9 mouse cellular contexts compared by ENCODE assay signal in the genomic region with DNA sequence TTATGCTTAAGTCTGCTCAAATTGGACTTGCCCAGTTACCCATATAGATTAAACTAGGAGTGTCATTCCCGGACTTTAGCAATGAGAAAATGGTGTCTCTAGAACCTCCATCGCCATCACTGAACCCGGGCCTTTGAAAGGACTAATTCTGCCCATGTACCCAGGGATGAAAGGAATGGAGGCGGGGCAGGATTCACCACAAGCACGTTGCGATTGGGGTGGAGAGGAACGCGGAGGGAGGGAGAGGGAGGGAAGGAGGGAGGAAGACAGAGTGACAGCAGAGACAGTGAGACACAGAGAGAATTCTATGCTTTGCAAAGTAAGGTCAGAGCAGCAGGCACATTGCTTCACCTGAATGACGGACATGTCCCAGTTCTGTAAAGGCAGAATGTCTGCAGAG. TPM values are rescaled to one million over a fixed set of nuclear protein-coding genes. Genes with fewer than 3 reads are reported as not detected.
DNase-seq lines count a peak whose midpoint lies in the region; ATAC-seq lines count a peak whose summit lies in the region.
"Had no signal": no experiment of that assay in that cellular context is flagged by ENCODE, and none has a peak within 500 bp of the region (broad histone marks: within the 10 kb centered on the region; RNA-seq: fewer than 3 reads in every experiment).

No protein-coding gene starts in this region.

- no peaks in the 10 kb centered on the region for H3K36me3 ChIP-seq in heart, embryonic 14.5 days (ENCODE audit: control insufficient read depth, insufficient read depth, low read length)
- H3K36me3 ChIP-seq in forebrain, embryonic 16.5 days (ENCODE audit: control insufficient read depth, insufficient read depth), result no peaks in the 10 kb centered on the region

- WGBS in heart, embryonic 14.5 days, result 8% methylated on average over 9 of the region's 9 CpGs
- WGBS in forebrain, embryonic 16.5 days, result 2% methylated on average over 9 of the region's 9 CpGs

- H3K9ac ChIP-seq in heart, embryonic 14.5 days (ENCODE audit: low read length), result no peak overlapping the region
- H3K9ac ChIP-seq in forebrain, embryonic 16.5 days (replicated peaks; ENCODE audit: low read depth, low read length), result no peak overlapping the region

- peaks cover 4 to 5% of the 10 kb centered on the region in 2 experiments; a peak in 3 of 4 replicates for H3K4me1 ChIP-seq in heart, embryonic 14.5 days (ENCODE audit: control insufficient read depth in 2 of 2, insufficient read depth in 2 of 2, low read length in 2 of 2)
- peaks cover 12% of the 10 kb centered on the region for H3K4me1 ChIP-seq in forebrain, embryonic 16.5 days (replicated peaks; ENCODE audit: control insufficient read depth, insufficient read depth, low read length)

- no peak for ATAC-seq in heart, embryonic 14.5 days (ENCODE audit: insufficient number of reproducible peaks, insufficient read depth, low FRiP score, low read depth)
- ATAC-seq in forebrain, embryonic 16.5 days, result 0 out of 2 replicates have a peak, but pooled peaks have one; percentile 15

- no peaks in the 10 kb centered on the region for H3K9me3 ChIP-seq in heart, embryonic 14.5 days (ENCODE audit: control insufficient read depth, low read length)
- H3K9me3 ChIP-seq in forebrain, embryonic 16.5 days (ENCODE audit: control insufficient read depth, low read length), result no peaks in the 10 kb centered on the region

- peak overlapping the region; percentile 44 to 47 for H3K4me3 ChIP-seq in heart, embryonic 14.5 days (ENCODE audit: control insufficient read depth in 1 of 2, insufficient read depth in 1 of 2, low read depth in 1 of 2, low read length in 2 of 2)
- peak overlapping the region; percentile 50 for H3K4me3 ChIP-seq in forebrain, embryonic 16.5 days (replicated peaks; ENCODE audit: low read length)

- intact Hi-C loops in heart, postnatal 10 days (cut with DNase I), result no loop called here

- peaks cover 35% of the 10 kb centered on the region for H3K27me3 ChIP-seq in heart, embryonic 14.5 days (ENCODE audit: control insufficient read depth, insufficient read depth, low read length)
- H3K27me3 ChIP-seq in forebrain, embryonic 16.5 days (replicated peaks; ENCODE audit: control insufficient read depth, insufficient read depth, low read length), result peaks cover 10% of the 10 kb centered on the region

- no peak for DNase-seq in heart, postnatal 10 days
- DNase-seq in ZHBTc4 (ENCODE audit: low read depth, low spot score) (peak; percentile 13), adipocyte (ENCODE audit: low spot score) (no peak)
- peak; percentile 5 for DNase-seq in mesoderm, embryonic 11.5 days (ENCODE audit: low read depth, low spot score)
- DNase-seq in urinary bladder, postnatal 14 days (ENCODE audit: low spot score), result no peak
- no peak for DNase-seq in gastrocnemius, postnatal 10 days
- DNase-seq: cerebellum, adult 11 months had no signal

- H3K4me2 ChIP-seq in heart, embryonic 14.5 days (ENCODE audit: low read length), result peak overlapping the region; percentile 76
- H3K4me2 ChIP-seq in forebrain, embryonic 16.5 days (ENCODE audit: low read length), result peak overlapping the region; percentile 96

- no peak overlapping the region for H3K27ac ChIP-seq in heart, embryonic 14.5 days (replicated peaks in 1 of 2; ENCODE audit: control insufficient read depth in 1 of 2, insufficient read depth in 1 of 2, low read depth in 2 of 2, low read length in 2 of 2)
- H3K27ac ChIP-seq in forebrain, embryonic 16.5 days (ENCODE audit: low read length), result no peak overlapping the region

RNA-seq across cellular contexts. Expression of gene Gm19410, which starts 0.6 kb away (rescaled TPM):
- polyA plus RNA-seq in heart, embryonic 14.5 days (2014; fragmentation: Nextera tagmentation; extraction: Ambion mirVana), result 0.23 and 0.34 TPM in 2 replicates
- under 1 TPM; 0.50 to 0.62 TPM for total RNA-seq in heart, postnatal 10 days (2021)
- 0.16 and 0.19 TPM in 2 replicates for polyA plus RNA-seq in forebrain, embryonic 16.5 days (2015; fragmentation: Nextera tagmentation; extraction: Ambion mirVana)
- total RNA-seq in gastrocnemius, postnatal 10 days (2021), result under 1 TPM; 0.35 to 0.41 TPM

Comparison
In these comparisons a context has a peak if more than half of its experiments do, and no peak if none do; other contexts are left out.
1. DNase-seq: peak in ZHBTc4 (single experiment) and mesoderm, embryonic 11.5 days (single experiment); none in heart, postnatal 10 days (0 of 2), adipocyte (single experiment), urinary bladder, postnatal 14 days (single experiment) and gastrocnemius, postnatal 10 days (single experiment).